8 mouse cellular contexts compared by ENCODE assay signal in genomic region chr8:22060446-22060889, GRCm38 (mm10). TPM values are rescaled to one million over a fixed set of nuclear protein-coding genes. Genes with fewer than 3 reads are reported as not detected.
DNase-seq lines count a peak whose midpoint lies in the region; ATAC-seq and TF ChIP-seq lines count a peak whose summit lies in the region.

Gene Alg11, plus strand, starts transcription at chr8:22060721.

- peaks cover 33% of the 10 kb centered on the region for H3K36me3 ChIP-seq in embryonic facial prominence, embryonic 14.5 days (ENCODE audit: control insufficient read depth, insufficient read depth, low read length)
- H3K36me3 ChIP-seq in heart, adult 2 months (ENCODE audit: control insufficient read depth, insufficient read depth, low read length) = peaks cover 2% of the 10 kb centered on the region
- peaks cover 23% of the 10 kb centered on the region for H3K36me3 ChIP-seq in limb, embryonic 13.5 days
- peaks cover 11% of the 10 kb centered on the region for H3K36me3 ChIP-seq in midbrain, embryonic 16.5 days (ENCODE audit: control insufficient read depth, insufficient read depth, low read length)

- peaks cover 19% of the 10 kb centered on the region for H3K27me3 ChIP-seq in embryonic facial prominence, embryonic 14.5 days (replicated peaks; ENCODE audit: control insufficient read depth, insufficient read depth, low read length)
- no peaks in the 10 kb centered on the region; the same call in 1 of the 2 replicates for H3K27me3 ChIP-seq in heart, adult 2 months (ENCODE audit: control insufficient read depth, insufficient read depth, low read length)
- peaks cover 36% of the 10 kb centered on the region for H3K27me3 ChIP-seq in limb, embryonic 13.5 days
- H3K27me3 ChIP-seq in midbrain, embryonic 16.5 days (ENCODE audit: control insufficient read depth, insufficient read depth, low read depth, low read length) = 0 out of 2 replicates have a peak, but pooled peaks cover 2% of the 10 kb centered on the region

- peak within 1 kb of the TSS; percentile 97 for H3K4me2 ChIP-seq in embryonic facial prominence, embryonic 14.5 days (ENCODE audit: low read depth, low read length)
- H3K4me2 ChIP-seq in limb, embryonic 13.5 days (replicated peaks) = peak within 1 kb of the TSS; percentile 92
- peak within 1 kb of the TSS; percentile 93 for H3K4me2 ChIP-seq in midbrain, embryonic 16.5 days (ENCODE audit: low read length)

- TF ChIP-seq CTCF in heart, adult 2 months (IDR thresholded peaks at IDR 0.05) = peak; percentile 19; the same call in 1 of the 2 replicates

- no peaks in the 10 kb centered on the region for H3K9me3 ChIP-seq in embryonic facial prominence, embryonic 14.5 days (ENCODE audit: control insufficient read depth, low read length)
- H3K9me3 ChIP-seq in limb, embryonic 13.5 days = peaks cover 5% of the 10 kb centered on the region; the same call in 1 of the 2 replicates
- no peaks in the 10 kb centered on the region for H3K9me3 ChIP-seq in midbrain, embryonic 16.5 days (replicated peaks; ENCODE audit: control insufficient read depth, low read length, poor library complexity, severe bottlenecking)

- ATAC-seq in embryonic facial prominence, embryonic 14.5 days (ENCODE audit: low read depth) = peak; percentile 100
- ATAC-seq in limb, embryonic 13.5 days (ENCODE audit: low FRiP score, low read depth) = peak; percentile 100
- ATAC-seq in midbrain, embryonic 16.5 days = peak; percentile 100

- DNase-seq in 3T3-L1 (ENCODE audit: low read depth, low spot score) = peak; percentile 98
- DNase-seq in adrenal gland, postnatal 4 days (ENCODE audit: low spot score in 2 of 2) = peak; percentile 82 to 89
- DNase-seq in embryonic facial prominence, embryonic 14.5 days (ENCODE audit: low spot score) = peak; percentile 99
- DNase-seq in heart, adult 2 months = peak; percentile 94 to 97
- DNase-seq in kidney, adult 8-10 months = peak; percentile 97 to 98
- peak; percentile 86 to 99 for DNase-seq in spleen, postnatal 10 days (ENCODE audit: low spot score in 2 of 2)

- peak; percentile 50; the same call in 1 of the 2 replicates for TF ChIP-seq EP300 in heart, adult 2 months (IDR thresholded peaks at IDR 0.05; ENCODE audit: insufficient read depth, low read depth, low read length)

- WGBS in embryonic facial prominence, embryonic 14.5 days = under 1% methylated on average over 20 of the region's 36 CpGs
- under 1% methylated on average over 30 of the region's 36 CpGs for WGBS in heart, adult 2 months
- 1% methylated on average over 32 of the region's 36 CpGs for WGBS in limb, embryonic 13.5 days
- under 1% methylated on average over 35 of the region's 36 CpGs for WGBS in midbrain, embryonic 16.5 days

- TF ChIP-seq POLR2A in heart, adult 2 months (IDR thresholded peaks at IDR 0.05; ENCODE audit: insufficient read depth, low read depth, low read length) = peak; percentile 98

- H3K9ac ChIP-seq in embryonic facial prominence, embryonic 14.5 days (ENCODE audit: low read depth, low read length) = peak within 1 kb of the TSS; percentile 68
- H3K9ac ChIP-seq in heart, adult 2 months (ENCODE audit: low read depth, low read length) = peak within 1 kb of the TSS; percentile 58
- peak within 1 kb of the TSS; percentile 69 for H3K9ac ChIP-seq in limb, embryonic 13.5 days
- peak within 1 kb of the TSS; percentile 80 for H3K9ac ChIP-seq in midbrain, embryonic 16.5 days (ENCODE audit: low read depth, low read length)

- intact Hi-C loops in heart, adult 2 months (cut with DNase I) = loop anchor here (5.0 kb wide), 1 partner anchor 107 kb away; the partner anchor contains the start of gene Nek3

- peak within 1 kb of the TSS; percentile 67 for H3K4me3 ChIP-seq in embryonic facial prominence, embryonic 14.5 days (ENCODE audit: low read depth, low read length)
- peak within 1 kb of the TSS; percentile 86 for H3K4me3 ChIP-seq in heart, adult 2 months
- H3K4me3 ChIP-seq in limb, embryonic 13.5 days = peak within 1 kb of the TSS; percentile 75
- peak within 1 kb of the TSS; percentile 81 for H3K4me3 ChIP-seq in midbrain, embryonic 16.5 days (ENCODE audit: low read depth, low read length)

- H3K79me2 ChIP-seq in heart, adult 2 months (replicated peaks; ENCODE audit: control insufficient read depth, insufficient read depth, low read length) = no peaks in the 10 kb centered on the region

- no peak within 1 kb of the TSS for H3K27ac ChIP-seq in embryonic facial prominence, embryonic 14.5 days (replicated peaks; ENCODE audit: low read depth, low read length)
- H3K27ac ChIP-seq in heart, adult 2 months = peak within 1 kb of the TSS; percentile 24
- no peak within 1 kb of the TSS for H3K27ac ChIP-seq in limb, embryonic 13.5 days
- peak within 1 kb of the TSS; percentile 58; the same call in 1 of the 2 replicates for H3K27ac ChIP-seq in midbrain, embryonic 16.5 days (ENCODE audit: low read length)

- H3K4me1 ChIP-seq in embryonic facial prominence, embryonic 14.5 days (ENCODE audit: control insufficient read depth, insufficient read depth, low read length) = peaks cover 4% of the 10 kb centered on the region; the same call in 1 of the 2 replicates
- H3K4me1 ChIP-seq in heart, adult 2 months (ENCODE audit: control insufficient read depth, insufficient read depth, low read length) = no peaks in the 10 kb centered on the region
- H3K4me1 ChIP-seq in limb, embryonic 13.5 days = peaks cover 9% of the 10 kb centered on the region; the same call in 1 of the 2 replicates
- peaks cover 7% of the 10 kb centered on the region for H3K4me1 ChIP-seq in midbrain, embryonic 16.5 days (ENCODE audit: control insufficient read depth, insufficient read depth, low read length)

RNA-seq across cellular contexts. Expression of gene Alg11, which starts in this region (rescaled TPM):
- total RNA-seq in adrenal gland, postnatal 4 days (2021) = 10 to 100 TPM; 37.6 to 42.0 TPM
- polyA plus RNA-seq in embryonic facial prominence, embryonic 14.5 days (2014; fragmentation: Nextera tagmentation; extraction: Ambion mirVana) = 19.3 and 22.4 TPM in 2 replicates
- 1 to 10 TPM; 7.7 to 8.1 TPM for total RNA-seq in heart, adult 2 months (2021)
- polyA plus RNA-seq in heart, adult 2 months (2012; rRNA removed) = 3.3 and 7.5 TPM in 2 replicates
- polyA plus RNA-seq in limb, embryonic 13.5 days (2015; fragmentation: Nextera tagmentation; extraction: Ambion mirVana) = 47.2 and 48.7 TPM in 2 replicates
- 44.5 and 49.6 TPM in 2 replicates for polyA plus RNA-seq in midbrain, embryonic 16.5 days (2015; fragmentation: Nextera tagmentation; extraction: Ambion mirVana)

Comparison
In these comparisons a context has a peak if more than half of its experiments do, and no peak if none do; other contexts are left out.
1. RNA of gene Alg11 (total RNA-seq): 37.6 to 42.0 TPM in adrenal gland, postnatal 4 days; 7.7 to 8.1 TPM in heart, adult 2 months; every median in the first group is over 4 times any median in the second.
2. H3K27ac ChIP-seq: peak in heart, adult 2 months (single experiment) and midbrain, embryonic 16.5 days (single experiment); none in embryonic facial prominence, embryonic 14.5 days (single experiment) and limb, embryonic 13.5 days (single experiment).
3. Peak in every context shown above with its lines, with median percentiles within 50 percentile points of each other: DNase-seq, ATAC-seq, H3K4me2 ChIP-seq, H3K4me3 ChIP-seq and H3K9ac ChIP-seq.